Mouse (Mus musculus): ENCODE results near the gene Galnt10.

DNA sequence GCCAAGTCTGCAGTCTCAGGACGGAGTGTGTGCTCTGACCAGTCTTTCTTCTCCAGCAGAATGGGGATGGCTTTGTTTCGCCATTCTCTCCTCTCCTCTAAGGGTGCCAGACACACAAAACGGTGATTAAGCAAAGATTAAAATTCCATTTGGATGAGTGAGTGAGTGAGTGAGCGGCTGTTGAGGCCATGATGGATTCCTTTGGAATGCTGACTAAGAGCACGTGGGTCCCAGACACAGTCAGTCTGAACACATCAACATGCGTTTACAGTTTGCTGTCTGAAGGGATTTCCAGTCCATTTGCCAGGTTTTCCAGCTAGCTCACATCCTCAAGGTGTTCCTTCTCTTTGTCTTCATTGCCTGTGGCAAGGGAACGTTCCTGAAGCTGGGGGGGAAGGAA lies 74.4 kb downstream of the Galnt10 start:
- TF ChIP-seq CTCF (IDR thresholded peaks at IDR 0.05; ENCODE audit: extremely low read depth, insufficient read length, insufficient replicate concordance, low read depth, low read length) (no peak), POLR2A (IDR thresholded peaks at IDR 0.05; ENCODE audit: low read depth, low read length) (no peak)
